Mouse (Mus musculus): ENCODE results near the gene Gata5.

The Gata5 gene

DNA sequence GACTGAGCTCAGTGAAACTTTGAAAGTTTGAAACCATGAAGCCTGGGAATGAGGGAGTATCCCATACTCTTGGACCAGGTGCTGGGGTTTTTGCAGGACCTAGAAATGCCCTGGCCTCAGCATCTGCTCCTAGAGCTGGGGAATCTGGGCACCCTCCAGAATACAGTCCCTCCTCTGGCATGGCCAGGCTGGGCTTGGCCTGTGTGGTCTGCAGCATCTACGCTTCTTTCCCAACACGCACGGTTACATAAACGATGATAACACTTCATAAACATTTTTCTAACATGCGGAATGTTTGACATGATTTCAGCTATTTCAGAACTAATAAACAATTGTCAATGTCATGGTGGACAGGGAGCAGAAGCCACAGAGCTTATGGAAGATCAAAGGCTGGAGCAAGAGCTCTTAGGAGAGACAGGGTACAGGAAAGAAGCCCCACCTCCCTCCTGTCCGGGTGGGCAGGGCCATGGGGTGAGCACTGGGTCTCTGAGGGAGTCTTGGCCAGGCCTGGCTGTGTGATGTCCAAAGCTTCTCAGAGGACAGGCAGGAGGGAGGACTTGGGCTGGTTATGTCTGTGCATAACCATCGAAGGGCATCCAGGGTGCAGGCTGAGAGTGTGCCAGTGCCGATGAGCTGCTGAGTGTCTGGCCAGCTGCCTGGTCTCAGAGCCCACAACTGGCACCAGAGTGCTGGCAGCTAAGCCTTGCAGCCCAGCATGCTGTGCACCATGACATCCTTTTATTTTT is 27.9 kb downstream of the Gata5 start:
- no peak for DNase-seq (ENCODE audit: low read depth)

DNA sequence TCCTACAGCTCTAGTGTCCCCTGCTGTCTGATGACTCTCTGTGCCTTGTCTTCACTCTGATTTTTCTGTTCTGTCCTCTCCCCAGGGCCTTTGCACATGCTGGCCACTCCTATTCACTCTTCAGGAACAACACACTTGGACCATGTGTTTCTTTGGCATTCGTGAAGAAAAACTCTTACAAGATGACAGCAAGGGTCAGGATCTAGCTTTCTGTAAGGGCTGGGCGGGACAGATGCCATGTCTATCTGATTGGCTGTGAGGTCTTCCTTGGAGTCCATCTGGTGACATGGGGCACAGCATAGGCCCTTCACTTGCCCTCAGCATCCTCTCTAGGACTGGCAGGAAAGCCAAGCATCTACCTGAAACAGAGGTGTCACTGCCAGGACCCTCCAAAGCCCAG is 28.5 kb downstream of the Gata5 start:
- DNase-seq (ENCODE audit: low read depth) = no peak

DNA sequence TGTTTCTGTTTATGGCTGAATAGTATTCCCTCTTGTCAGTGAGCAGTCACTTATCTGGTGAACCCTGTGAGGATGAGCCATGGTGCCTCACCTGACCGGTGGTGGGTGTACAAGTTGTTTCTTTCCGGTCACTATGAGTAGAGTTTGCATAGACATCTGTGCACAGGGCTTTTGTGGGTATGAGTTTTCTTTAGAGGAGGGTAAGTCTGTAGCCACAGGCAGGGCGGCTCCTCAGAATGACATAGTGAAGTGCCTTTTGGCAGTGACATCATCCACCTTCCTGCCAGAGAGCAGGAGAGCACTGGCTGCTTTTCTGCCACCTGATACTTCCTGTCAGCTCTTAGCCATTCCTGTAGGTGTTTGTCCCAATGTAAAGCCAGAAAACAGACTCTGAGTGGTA is 29.0 kb downstream of the Gata5 start:
- peak; percentile 55 for DNase-seq (ENCODE audit: low read depth)

DNA sequence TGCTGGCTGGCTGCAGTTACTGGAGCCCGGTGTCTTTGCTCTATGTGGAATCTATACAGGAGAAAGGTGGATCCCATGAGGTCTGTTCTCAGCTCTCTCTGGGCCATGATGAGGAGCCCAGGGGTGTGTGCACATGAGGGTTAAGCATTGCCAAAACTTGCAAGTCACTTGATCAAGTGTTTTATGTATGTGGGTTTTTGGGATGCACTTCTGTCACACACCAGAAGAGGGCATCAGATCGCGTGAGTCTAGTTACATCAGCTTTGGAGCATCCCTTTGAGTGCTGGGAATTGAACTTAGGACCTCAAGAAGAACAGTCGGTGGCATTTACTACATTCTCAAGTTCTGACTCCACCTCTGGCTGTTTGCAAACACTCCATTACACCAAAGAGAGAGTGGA is 29.9 kb downstream of the Gata5 start:
- DNase-seq (ENCODE audit: low read depth) = no peak

DNA sequence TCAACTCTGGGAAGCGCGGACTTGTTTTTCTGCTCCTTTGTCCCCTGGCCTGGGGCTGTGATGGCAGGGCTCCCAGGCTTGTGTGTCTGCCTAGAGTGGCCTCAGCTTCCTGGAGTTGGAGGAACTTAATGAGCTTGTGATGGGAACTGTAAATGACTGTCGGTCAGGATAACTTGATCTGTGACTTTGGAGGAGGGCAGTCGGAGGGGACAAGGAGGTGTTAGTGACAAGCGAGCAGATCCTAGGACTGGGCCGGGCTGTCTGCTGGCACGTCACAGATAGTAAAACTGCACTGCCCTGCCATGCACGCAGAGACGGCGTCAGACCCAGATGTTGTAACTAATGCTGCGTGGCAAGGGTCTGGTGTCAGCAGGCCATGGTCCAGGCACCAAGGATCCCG is 31.0 kb downstream of the Gata5 start:
- no peak for DNase-seq (ENCODE audit: low read depth)

DNA sequence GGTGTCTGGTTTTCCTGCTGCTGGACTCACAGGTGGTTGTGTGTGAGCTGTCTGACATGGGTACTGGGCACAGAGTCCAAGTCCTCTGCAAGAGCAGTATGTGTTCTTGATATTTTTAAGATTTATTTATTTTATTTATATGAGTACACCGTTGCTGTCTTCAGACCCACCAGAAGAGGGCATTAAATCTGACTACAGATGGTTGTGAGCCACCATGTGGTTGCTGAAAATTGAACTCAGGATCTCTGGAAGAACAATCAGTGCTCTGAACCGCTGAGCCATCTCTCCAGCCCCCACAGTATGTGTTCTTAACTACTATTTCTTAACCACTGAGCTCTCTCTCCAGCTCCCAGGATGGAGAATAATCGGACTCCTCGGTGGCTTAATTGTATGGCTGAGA is 32.3 kb downstream of the Gata5 start:
- DNase-seq (ENCODE audit: low read depth) = peak; percentile 24

DNA sequence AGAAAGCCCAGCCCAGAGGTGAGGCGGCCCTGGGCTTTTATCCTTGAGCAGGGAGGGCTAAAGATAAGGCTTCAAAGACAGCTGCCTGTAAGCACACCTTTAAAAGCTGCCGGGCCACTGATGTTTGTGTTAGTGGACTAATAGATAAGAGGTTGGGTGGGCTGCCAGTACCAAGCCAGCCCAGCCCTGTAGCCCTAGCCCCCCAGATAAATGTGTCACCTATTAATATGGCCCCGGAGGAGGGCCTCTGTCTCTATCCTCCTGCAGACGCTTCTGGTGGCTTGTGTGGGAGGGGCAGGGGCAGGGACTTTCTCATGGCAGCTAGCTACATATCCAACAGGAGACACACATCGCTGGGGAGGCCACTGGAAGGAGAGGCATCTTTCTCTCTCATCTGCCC is 33.7 kb downstream of the Gata5 start:
- DNase-seq (ENCODE audit: low read depth) = no peak

DNA sequence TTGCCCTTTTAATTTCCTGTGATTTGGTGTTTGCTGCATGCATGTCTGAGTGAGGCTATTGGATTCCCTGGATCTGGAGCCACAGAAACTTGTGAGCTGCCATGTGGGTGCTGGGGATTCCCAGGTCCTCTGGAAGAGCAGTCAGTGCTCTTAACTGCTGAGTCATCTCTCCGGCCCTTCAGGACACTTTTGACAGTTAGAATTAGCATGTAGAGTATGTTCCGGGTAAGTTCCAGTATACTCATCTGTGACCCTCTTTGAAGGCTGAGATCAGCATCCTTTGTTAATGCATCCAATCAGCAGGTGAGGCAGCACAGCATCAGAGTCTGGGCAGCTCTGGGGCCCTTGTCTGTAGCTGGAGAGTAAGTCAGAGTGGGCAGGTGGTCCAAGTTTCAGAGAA is 34.2 kb downstream of the Gata5 start:
- DNase-seq (ENCODE audit: low read depth) = peak; percentile 51

DNA sequence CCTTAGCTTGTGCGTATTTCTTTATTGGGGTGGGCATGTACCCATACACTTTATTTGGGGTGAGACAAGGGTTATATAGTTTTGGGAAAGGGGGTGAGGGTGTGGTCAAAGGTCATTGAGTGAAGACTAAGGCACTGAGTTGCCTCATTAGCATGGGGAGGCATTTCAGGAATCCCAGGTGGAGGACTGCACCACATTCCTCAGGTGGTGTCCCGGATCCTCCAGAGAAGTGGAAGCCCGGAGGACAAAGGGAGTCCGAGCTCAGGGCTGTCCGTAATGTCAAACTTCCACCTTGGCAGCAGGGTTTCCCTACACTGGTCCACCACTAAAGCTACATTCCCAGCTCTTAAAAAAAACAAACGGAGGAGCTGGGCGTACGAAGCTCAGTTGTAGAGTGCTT is 41.6 kb downstream of the Gata5 start:
- DNase-seq (ENCODE audit: low read depth) = no peak

DNA sequence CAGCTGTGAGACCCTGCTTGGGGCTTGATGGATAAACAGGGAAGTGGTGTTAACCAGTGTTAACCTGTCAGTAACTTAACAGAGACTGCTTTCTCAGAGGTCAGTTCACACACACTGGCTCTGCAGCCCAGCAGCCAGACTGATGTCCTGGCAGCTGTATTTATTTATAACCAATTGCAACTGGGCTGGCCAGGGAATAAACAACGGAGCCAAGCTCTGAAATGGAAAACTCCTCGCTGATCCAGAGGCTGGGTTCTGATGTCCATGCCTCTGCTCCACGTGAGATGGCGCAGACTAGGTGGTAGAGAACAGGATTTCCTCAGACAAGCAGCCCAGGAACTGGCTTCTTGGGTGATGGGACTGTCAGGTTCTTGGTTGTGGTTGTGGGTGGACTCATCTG is 42.5 kb downstream of the Gata5 start:
- DNase-seq (ENCODE audit: low read depth) = no peak

DNA sequence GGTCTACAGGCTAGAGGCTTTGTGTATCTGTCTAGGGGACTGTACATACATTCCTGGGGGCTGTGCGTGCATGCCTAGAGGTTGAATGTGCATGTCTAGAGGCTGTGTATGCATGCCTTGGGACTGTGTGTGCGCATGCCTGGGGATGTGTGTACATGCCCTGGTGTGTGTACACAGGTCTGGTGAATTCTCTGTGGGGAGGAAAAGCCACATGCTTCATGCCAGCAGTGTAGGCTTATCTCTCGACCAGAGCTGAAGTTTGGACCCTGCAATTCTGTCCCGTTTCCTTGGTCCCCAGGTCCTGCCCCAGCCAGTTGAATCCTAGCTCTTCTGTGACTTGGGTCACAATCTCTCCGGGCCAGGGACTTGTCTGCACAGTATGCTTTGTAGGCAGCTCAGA is 42.9 kb downstream of the Gata5 start:
- no peak for DNase-seq (ENCODE audit: low read depth)

DNA sequence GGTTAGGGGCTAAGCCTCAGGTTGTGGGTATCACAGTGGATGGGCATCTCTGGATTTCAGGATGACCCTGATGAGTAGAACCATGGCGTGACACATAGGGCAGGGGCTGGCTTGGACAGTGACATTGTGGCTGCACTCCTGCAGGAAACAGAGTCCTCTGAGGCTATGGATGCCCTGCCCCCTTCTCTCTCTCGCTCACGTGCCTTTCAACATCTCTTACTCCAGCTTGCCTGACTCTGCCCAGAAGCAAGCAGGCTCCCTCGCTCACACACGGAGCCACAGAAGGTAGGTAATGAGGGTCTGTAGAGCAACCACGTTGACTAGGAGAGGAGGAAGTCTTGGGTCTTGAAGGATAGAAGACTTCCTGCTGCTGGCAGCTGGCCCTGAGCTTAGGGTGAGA is 44.0 kb downstream of the Gata5 start:
- DNase-seq (ENCODE audit: low read depth) = no peak

DNA sequence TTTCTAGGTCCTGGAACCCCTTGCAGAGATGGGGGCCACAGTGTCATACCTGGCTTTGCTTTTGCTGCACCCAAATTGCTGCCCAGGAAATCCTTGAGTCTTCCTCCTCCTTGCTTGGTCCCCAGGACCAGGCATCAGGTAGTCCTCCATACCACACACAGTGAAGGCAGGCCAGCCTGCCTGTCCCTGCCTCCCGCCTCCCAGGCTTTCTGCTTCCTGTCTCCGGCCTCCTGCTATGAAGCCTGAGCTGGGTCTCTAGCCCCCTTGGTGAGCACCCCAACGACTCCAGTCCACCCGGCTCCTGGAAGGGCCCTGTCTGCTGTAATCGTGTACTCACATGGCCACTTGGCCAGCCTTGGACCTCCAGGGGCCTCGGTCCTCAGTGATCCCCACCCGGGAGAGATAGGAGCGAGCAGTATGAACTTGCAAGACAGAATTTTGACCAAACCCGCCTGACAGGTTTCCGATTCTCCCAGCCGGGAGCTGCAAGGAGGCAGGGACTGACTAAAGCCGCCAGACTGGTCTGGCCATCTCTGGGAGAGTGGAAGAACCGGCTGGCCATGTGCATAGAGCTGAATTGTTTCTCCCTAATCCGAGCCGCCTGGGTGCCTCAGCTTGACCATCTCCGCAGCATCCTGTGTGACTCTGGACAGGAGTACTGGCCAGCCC is 44.9 kb downstream of the Gata5 start, which contains the start of gene Rbbp8nl:
TSS of gene Rbbp8nl (minus strand) at position 440 of the 669 bp plus-strand sequence.
- DNase-seq (ENCODE audit: low read depth) = no peak

DNA sequence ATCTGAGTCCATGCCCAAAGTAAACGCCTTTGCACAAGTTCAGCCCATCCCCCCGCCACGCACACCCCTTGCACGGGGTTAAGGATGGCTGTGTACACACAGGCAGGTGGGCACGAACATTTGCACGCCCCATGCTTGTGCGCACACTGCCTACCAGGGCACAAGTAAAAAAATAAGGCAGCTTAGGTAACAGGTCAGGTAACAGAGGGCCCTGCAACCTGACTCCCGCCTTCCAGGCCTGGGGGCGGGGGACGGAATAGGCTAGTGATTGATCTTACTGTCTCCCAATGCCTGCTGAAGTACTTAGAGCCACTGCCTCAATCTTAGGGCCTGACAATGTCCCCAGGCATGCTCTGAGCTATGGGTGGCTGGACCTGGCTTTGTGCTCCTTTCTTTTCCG is 45.5 kb downstream of the Gata5 start:
- no peak for DNase-seq (ENCODE audit: low read depth)

DNA sequence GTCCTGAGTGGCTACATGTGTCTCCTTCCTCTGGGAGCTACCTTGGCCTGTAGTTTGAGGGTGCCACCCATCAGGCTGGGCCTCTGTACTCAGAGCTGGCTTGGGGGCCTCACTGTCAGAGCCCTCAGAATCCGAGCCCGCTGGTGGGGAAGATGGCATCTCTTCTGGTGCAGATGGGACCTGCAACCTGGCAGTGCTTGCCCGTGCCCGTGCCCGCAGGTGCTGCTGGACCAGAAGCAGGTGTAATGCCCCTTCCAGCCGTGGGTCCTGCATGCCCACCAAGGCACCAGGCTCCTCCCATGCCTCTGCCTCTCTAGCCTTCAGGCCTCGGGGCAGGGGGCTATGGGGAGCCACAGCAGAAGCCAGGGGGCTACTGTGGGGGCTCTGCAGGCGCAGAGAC is 55.2 kb downstream of the Gata5 start:
- no peak for DNase-seq (ENCODE audit: low read depth)

DNA sequence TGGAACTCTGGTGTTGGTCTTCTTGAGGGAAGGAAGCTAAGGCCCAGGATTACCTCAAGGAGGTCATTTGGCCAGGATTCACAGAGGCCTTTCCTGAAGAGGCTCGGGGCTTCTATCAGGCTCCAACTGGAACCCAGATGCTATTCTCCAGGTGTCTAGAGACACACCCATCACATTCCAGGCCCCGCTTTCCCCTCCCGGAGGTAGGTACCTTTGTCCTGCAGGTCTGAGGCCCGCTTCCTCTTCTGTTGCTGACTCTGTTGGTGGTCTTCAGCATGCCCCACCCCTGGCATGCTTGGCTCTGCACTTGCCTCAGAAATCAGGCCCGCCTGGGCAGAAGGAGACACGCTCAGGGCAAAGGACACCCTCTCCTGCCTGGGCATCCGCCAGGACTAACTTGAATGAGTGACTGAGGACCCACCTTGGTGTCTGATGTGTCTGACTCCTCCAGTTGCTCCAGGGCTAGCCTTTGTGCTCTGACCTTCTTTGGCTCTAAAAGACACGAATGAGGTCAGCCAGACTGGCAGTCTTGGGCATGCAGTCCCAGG is 56.7 kb downstream of the Gata5 start:
- no peak for DNase-seq (ENCODE audit: low read depth)

DNA sequence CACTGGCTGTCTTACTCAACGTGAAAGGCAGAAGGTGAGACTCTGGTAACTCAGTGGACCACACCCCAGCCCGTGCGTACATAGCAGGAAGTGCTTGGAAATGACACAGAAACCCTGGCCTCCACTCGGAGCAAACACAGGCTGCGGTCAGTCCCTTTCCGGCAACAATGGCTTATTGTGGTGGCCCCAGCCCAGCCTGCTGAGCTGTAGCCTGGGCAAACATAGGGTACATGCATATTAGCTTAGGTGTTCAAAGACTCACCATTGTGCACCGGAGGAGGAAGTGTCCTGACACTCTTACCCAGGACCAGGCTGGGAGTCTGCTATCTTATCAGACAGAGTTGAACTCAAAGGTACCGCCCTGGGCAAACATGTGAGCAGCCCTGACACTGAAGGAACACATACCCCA is 57.6 kb downstream of the Gata5 start:
- DNase-seq (ENCODE audit: low read depth) = peak; percentile 90

DNA sequence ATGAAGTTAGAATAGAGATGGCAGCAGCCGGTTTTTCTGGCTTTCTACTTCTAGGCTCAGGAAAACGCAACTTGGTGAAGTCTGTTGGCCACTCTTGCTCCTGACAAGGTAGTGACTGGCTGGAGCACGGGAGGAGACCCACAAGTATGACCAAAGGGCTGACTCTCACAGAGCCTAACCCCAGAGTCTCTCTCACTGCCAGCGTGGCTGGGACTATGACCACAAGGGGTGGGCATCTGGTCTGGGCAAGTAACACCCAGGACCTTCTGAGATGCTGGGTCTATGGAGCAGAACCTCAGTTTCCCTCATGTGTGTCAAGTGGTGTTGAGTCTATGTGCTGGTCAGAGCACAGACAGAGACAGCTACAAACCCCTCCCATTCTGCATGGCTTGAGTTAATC is 58.1 kb downstream of the Gata5 start:
- DNase-seq (ENCODE audit: low read depth) = no peak

DNA sequence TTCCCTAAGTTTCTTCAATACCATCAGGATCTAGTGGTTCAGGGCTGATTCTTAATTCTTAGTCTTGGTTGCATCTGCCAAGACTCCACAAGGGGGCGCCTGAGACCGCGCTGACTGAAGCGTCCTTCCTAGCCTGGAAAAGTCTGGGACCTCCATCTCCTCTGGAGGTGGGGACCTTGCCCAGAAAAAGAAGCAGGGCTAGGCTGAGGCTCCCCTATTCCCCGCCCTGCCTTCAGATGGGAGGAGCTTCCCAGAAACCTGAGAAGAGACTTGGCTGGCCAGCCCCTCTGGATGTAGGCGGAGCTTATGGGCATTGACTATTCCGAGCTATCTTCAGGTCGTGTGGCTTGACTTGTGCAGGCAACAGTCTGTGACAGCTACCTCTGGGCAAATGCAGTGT is 58.7 kb downstream of the Gata5 start:
- DNase-seq (ENCODE audit: low read depth) = peak; percentile 98

Measured in 416B (cell line).